Mouse (Mus musculus): Measurements from ENCODE around the gene Cdc42bpb. TPM values are rescaled to one million over a fixed set of nuclear protein-coding genes. Genes with fewer than 3 reads are reported as not detected.
A peak's percentile ranks its signal among the peaks of the same experiment; 100 is the strongest.

Cdc42bpb gene
- polyA plus RNA-seq, 1 experiment, result 62.1 TPM

DNA sequence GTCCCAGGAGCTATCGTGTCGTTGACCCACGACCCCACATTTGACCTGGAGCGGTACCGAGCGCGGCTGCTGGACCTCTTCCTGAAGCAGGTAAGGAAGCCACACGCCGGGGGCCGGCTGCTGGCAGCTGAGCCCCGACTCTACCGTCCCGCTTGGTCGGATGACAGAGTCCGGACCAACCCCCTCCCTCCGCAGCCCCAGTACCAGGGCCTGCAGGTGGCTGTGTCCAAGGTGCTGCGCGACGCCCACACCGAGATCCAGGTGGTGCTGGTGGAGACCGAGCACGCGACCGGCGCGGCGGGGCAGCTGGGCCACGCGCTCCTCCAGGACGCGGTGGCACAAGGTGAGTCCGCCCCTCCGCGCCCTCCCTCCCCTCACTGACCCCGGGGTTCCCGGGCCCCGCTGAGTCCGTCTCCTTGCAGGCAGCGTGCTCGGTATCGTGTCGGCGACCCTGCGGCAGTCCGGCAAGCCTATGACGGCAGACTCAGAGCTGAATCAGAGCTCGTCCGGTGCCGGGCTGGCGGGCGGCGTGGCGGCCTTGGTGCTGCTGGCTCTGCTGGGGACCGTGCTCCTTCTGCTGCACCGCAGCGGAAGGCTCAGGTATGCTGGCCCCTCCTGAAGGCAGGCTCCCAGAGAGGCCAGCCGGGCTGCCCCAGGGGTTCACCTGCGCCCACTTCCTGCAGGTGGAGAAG lies 102.2 kb downstream of the Cdc42bpb start:
- Histone ChIP-seq H3K27ac (ENCODE audit: control insufficient read depth, insufficient read depth, low read length) (no peak overlapping the region), H3K4me1 (replicated peaks; ENCODE audit: control insufficient read depth, insufficient read depth, low read length) (peaks cover 6% of the 10 kb centered on the region; the same call in 1 of the 2 replicates), H3K27me3 (ENCODE audit: control insufficient read depth, insufficient read depth, low read length) (peaks cover 20% of the 10 kb centered on the region), H3K4me3 (ENCODE audit: control insufficient read depth, insufficient read depth, low read length) (no peak overlapping the region), H3K36me3 (ENCODE audit: control insufficient read depth, insufficient read depth, low read length) (no peaks in the 10 kb centered on the region)
- no peak for DNase-seq
- TF ChIP-seq CTCF (IDR thresholded peaks at IDR 0.05; ENCODE audit: borderline replicate concordance, control insufficient read depth, extremely low read depth, insufficient read depth, low read length, poor library complexity), result no peak
- no peak for TF ChIP-seq POLR2A (IDR thresholded peaks at IDR 0.05; ENCODE audit: control insufficient read depth, extremely low read depth, insufficient read depth, low read length, poor library complexity)
- WGBS, result 3% methylated on average over 58 of the region's 58 CpGs

- WGBS, result 5% methylated on average over 80 of the region's 80 CpGs
- Histone ChIP-seq H3K4me1 (replicated peaks; ENCODE audit: control insufficient read depth, insufficient read depth, low read length) (peaks cover 6% of the 10 kb centered on the region; the same call in 1 of the 2 replicates), H3K27ac (ENCODE audit: control insufficient read depth, insufficient read depth, low read length) (no peak overlapping the region), H3K27me3 (ENCODE audit: control insufficient read depth, insufficient read depth, low read length) (peaks cover 20% of the 10 kb centered on the region), H3K4me3 (ENCODE audit: control insufficient read depth, insufficient read depth, low read length) (0 out of 2 replicates have a peak overlapping the region, but pooled peaks have one; percentile 3), H3K36me3 (ENCODE audit: control insufficient read depth, insufficient read depth, low read length) (no peaks in the 10 kb centered on the region)
- TF ChIP-seq CTCF (IDR thresholded peaks at IDR 0.05; ENCODE audit: borderline replicate concordance, control insufficient read depth, extremely low read depth, insufficient read depth, low read length, poor library complexity) (no peak), POLR2A (IDR thresholded peaks at IDR 0.05; ENCODE audit: control insufficient read depth, extremely low read depth, insufficient read depth, low read length, poor library complexity) (no peak)
- no peak for DNase-seq
These were observed 102.9 kb downstream of the Cdc42bpb start for GRCm38 (mm10) chr12:111274447-111275149.

GRCm38 (mm10) chr12:111274006-111274405 lies 103.5 kb downstream of the Cdc42bpb start:
- Histone ChIP-seq H3K4me3 (ENCODE audit: control insufficient read depth, insufficient read depth, low read length) (0 out of 2 replicates have a peak overlapping the region, but pooled peaks have one; percentile 3), H3K36me3 (ENCODE audit: control insufficient read depth, insufficient read depth, low read length) (no peaks in the 10 kb centered on the region), H3K27ac (ENCODE audit: control insufficient read depth, insufficient read depth, low read length) (no peak overlapping the region), H3K4me1 (replicated peaks; ENCODE audit: control insufficient read depth, insufficient read depth, low read length) (peaks cover 6% of the 10 kb centered on the region; the same call in 1 of the 2 replicates), H3K27me3 (ENCODE audit: control insufficient read depth, insufficient read depth, low read length) (peaks cover 20% of the 10 kb centered on the region)
- DNase-seq, result no peak
- 9% methylated on average over 28 of the region's 28 CpGs for WGBS
- TF ChIP-seq CTCF (IDR thresholded peaks at IDR 0.05; ENCODE audit: borderline replicate concordance, control insufficient read depth, extremely low read depth, insufficient read depth, low read length, poor library complexity) (no peak), POLR2A (IDR thresholded peaks at IDR 0.05; ENCODE audit: control insufficient read depth, extremely low read depth, insufficient read depth, low read length, poor library complexity) (no peak)

DNA sequence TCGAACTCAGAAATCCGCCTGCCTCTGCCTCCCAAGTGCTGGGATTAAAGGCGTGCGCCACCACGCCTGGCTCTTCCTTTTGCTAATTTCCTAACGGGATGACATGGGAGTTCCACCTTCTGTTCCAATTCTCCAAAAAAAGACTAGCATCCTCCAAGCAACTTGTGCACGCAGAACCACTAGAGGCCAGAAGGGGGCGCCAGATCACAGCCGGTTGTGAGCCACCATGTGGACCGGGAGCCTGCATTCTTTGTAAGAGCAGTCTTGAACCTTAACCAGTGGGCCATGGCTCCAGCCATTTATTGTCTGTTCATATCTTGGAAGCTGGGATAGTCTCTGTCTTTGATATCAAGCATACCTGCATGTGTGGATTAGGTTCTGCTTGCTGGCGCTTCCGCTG lies 105.1 kb downstream of the Cdc42bpb start:
- Histone ChIP-seq H3K4me3 (ENCODE audit: control insufficient read depth, insufficient read depth, low read length) (no peak overlapping the region), H3K27ac (ENCODE audit: control insufficient read depth, insufficient read depth, low read length) (no peak overlapping the region), H3K27me3 (ENCODE audit: control insufficient read depth, insufficient read depth, low read length) (peaks cover 20% of the 10 kb centered on the region), H3K36me3 (ENCODE audit: control insufficient read depth, insufficient read depth, low read length) (no peaks in the 10 kb centered on the region), H3K4me1 (replicated peaks; ENCODE audit: control insufficient read depth, insufficient read depth, low read length) (peaks cover 6% of the 10 kb centered on the region; the same call in 1 of the 2 replicates)
- TF ChIP-seq POLR2A (IDR thresholded peaks at IDR 0.05; ENCODE audit: control insufficient read depth, extremely low read depth, insufficient read depth, low read length, poor library complexity), result no peak
- peak; percentile 88 for TF ChIP-seq CTCF (IDR thresholded peaks at IDR 0.05; ENCODE audit: borderline replicate concordance, control insufficient read depth, extremely low read depth, insufficient read depth, low read length, poor library complexity)
- 24% methylated on average over 12 of the region's 12 CpGs for WGBS
- peak; percentile 61 for DNase-seq

DNA sequence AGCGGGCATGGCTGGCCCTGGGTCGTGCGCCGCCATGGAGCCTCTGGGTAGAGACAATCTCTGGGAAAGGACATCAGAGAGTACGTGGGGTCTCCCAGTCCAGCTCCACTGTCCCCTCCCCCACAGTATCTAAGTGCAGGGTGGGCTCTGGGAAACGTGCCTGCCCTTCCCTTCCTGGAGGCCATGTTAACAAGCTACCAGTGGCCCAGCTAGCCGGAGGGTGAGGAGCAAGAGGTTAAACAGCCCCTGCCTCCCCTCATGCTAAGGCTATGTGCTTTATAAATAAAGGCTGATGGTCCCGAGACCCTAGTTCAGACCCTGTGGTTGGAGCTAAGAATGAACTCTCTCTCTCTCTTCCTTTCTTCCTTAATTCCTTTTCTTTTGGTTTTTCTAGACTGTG lies 105.6 kb downstream of the Cdc42bpb start:
- Histone ChIP-seq H3K4me1 (replicated peaks; ENCODE audit: control insufficient read depth, insufficient read depth, low read length) (peaks cover 6% of the 10 kb centered on the region; the same call in 1 of the 2 replicates), H3K27ac (ENCODE audit: control insufficient read depth, insufficient read depth, low read length) (no peak overlapping the region), H3K36me3 (ENCODE audit: control insufficient read depth, insufficient read depth, low read length) (no peaks in the 10 kb centered on the region), H3K4me3 (ENCODE audit: control insufficient read depth, insufficient read depth, low read length) (no peak overlapping the region), H3K27me3 (ENCODE audit: control insufficient read depth, insufficient read depth, low read length) (peaks cover 18% of the 10 kb centered on the region)
- no peak for DNase-seq
- WGBS, result 16% methylated on average over 8 of the region's 8 CpGs
- no peak for TF ChIP-seq POLR2A (IDR thresholded peaks at IDR 0.05; ENCODE audit: control insufficient read depth, extremely low read depth, insufficient read depth, low read length, poor library complexity)
- TF ChIP-seq CTCF (IDR thresholded peaks at IDR 0.05; ENCODE audit: borderline replicate concordance, control insufficient read depth, extremely low read depth, insufficient read depth, low read length, poor library complexity), result no peak

DNA sequence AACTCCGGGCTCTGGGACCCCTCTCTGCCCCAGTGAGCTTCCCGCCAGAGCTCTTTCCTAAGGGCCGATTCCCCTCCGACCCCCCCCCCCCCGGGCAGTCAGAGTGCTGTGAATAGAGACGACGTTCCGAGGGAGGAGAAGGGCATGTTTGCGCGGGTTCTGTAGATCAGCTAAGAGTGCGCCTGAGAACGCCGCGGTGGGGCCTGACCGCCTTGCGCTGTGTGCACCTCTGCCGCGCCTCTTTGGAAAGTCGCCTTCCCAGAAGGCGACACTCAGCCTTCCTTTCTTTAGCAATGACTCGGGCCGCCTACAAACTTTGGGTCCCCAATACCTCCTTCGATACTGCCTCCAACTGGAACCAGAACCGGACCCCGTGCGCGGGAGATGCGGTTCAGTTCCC lies 106.1 kb downstream of the Cdc42bpb start:
- WGBS, result 15% methylated on average over 28 of the region's 28 CpGs
- H3K36me3 ChIP-seq (ENCODE audit: control insufficient read depth, insufficient read depth, low read length), result no peaks in the 10 kb centered on the region
- peaks cover 15% of the 10 kb centered on the region for H3K27me3 ChIP-seq (ENCODE audit: control insufficient read depth, insufficient read depth, low read length)
- no peak for TF ChIP-seq POLR2A (IDR thresholded peaks at IDR 0.05; ENCODE audit: control insufficient read depth, extremely low read depth, insufficient read depth, low read length, poor library complexity)
- no peak for TF ChIP-seq CTCF (IDR thresholded peaks at IDR 0.05; ENCODE audit: borderline replicate concordance, control insufficient read depth, extremely low read depth, insufficient read depth, low read length, poor library complexity)
- H3K27ac ChIP-seq (ENCODE audit: control insufficient read depth, insufficient read depth, low read length), result no peak overlapping the region
- H3K4me1 ChIP-seq (replicated peaks; ENCODE audit: control insufficient read depth, insufficient read depth, low read length), result peaks cover 6% of the 10 kb centered on the region; the same call in 1 of the 2 replicates
- no peak for DNase-seq
- H3K4me3 ChIP-seq (ENCODE audit: control insufficient read depth, insufficient read depth, low read length), result no peak overlapping the region

Measured in thymus, adult 2 months (tissue).